Mouse (Mus musculus) erythroblast, embryonic 14.5 days (primary cell): ENCODE results near the gene Gm49353.

Source experiments
- GATA1 ChIP-seq: IDR thresholded peaks from 2 replicates; pipeline ENCODE4 v1.6.1; 2012; ENCODE audit warnings: low read length, inconsistent platforms, mixed read lengths
- TAL1 ChIP-seq: IDR thresholded peaks from 3 replicates; pipeline ENCODE4 v1.6.1; 2012; ENCODE audit warnings: low read length, inconsistent platforms, mixed read lengths

GRCm38 (mm10) chr10:29180210-29180609 lies 18.5 kb upstream of the Gm49353 start:
- TF ChIP-seq GATA1 (no peak), TAL1 (no peak)
